Mouse (Mus musculus): Measurements from ENCODE around the gene Atp2b1. TPM values are rescaled to one million over a fixed set of nuclear protein-coding genes. Genes with fewer than 3 reads are reported as not detected.

Atp2b1 gene
- polyA plus RNA-seq, 1 experiment from 2014 or later: 171 TPM

- ATAC-seq (replicated peaks; ENCODE audit: low FRiP score, low TSS enrichment, low read depth): no peak
- Histone ChIP-seq H3K27ac (ENCODE audit: low read depth) (no peak overlapping the region), H3K4me2 (ENCODE audit: low read length) (no peak overlapping the region), H3K4me3 (ENCODE audit: low read depth, low read length) (no peak overlapping the region), H3K9ac (ENCODE audit: low read length) (no peak overlapping the region), H3K4me1 (replicated peaks; ENCODE audit: control insufficient read depth, insufficient read depth, low read length) (no peaks in the 10 kb centered on the region), H3K27me3 (replicated peaks; ENCODE audit: control insufficient read depth, insufficient read depth, low read length) (no peaks in the 10 kb centered on the region), H3K9me3 (ENCODE audit: control insufficient read depth, low read length) (no peaks in the 10 kb centered on the region), H3K36me3 (ENCODE audit: control insufficient read depth, insufficient read depth, low read length) (peaks cover 58% of the 10 kb centered on the region)
- 55% methylated on average over 3 of the region's 3 CpGs for WGBS
- no peak for DNase-seq (ENCODE audit: low spot score)
Measured at GRCm38 (mm10) chr10:99011084-99011483, 96.9 kb downstream of the Atp2b1 start.

- DNase-seq (ENCODE audit: low spot score) (no peak), ATAC-seq (replicated peaks; ENCODE audit: low FRiP score, low TSS enrichment, low read depth) (no peak)
- H3K4me1 ChIP-seq (replicated peaks; ENCODE audit: control insufficient read depth, insufficient read depth, low read length): no peaks in the 10 kb centered on the region
- H3K4me3 ChIP-seq (ENCODE audit: low read depth, low read length): no peak overlapping the region
- no peaks in the 10 kb centered on the region for H3K9me3 ChIP-seq (ENCODE audit: control insufficient read depth, low read length)
- no peak overlapping the region for H3K9ac ChIP-seq (ENCODE audit: low read length)
- H3K27me3 ChIP-seq (replicated peaks; ENCODE audit: control insufficient read depth, insufficient read depth, low read length): no peaks in the 10 kb centered on the region
- H3K36me3 ChIP-seq (ENCODE audit: control insufficient read depth, insufficient read depth, low read length): peaks cover 63% of the 10 kb centered on the region
- H3K4me2 ChIP-seq (ENCODE audit: low read length): no peak overlapping the region
- WGBS: 82% methylated on average over 5 of the region's 5 CpGs
- H3K27ac ChIP-seq (ENCODE audit: low read depth): no peak overlapping the region
Measured at GRCm38 (mm10) chr10:99012086-99012485, 97.9 kb downstream of the Atp2b1 start.

GRCm38 (mm10) chr10:99014737-99015136 lies 100.5 kb downstream of the Atp2b1 start:
- DNase-seq (ENCODE audit: low spot score) (no peak), ATAC-seq (replicated peaks; ENCODE audit: low FRiP score, low TSS enrichment, low read depth) (no peak)
- Histone ChIP-seq H3K4me2 (ENCODE audit: low read length) (no peak overlapping the region), H3K4me3 (ENCODE audit: low read depth, low read length) (no peak overlapping the region), H3K27me3 (replicated peaks; ENCODE audit: control insufficient read depth, insufficient read depth, low read length) (no peaks in the 10 kb centered on the region), H3K27ac (ENCODE audit: low read depth) (no peak overlapping the region), H3K9me3 (ENCODE audit: control insufficient read depth, low read length) (no peaks in the 10 kb centered on the region), H3K9ac (ENCODE audit: low read length) (no peak overlapping the region), H3K36me3 (ENCODE audit: control insufficient read depth, insufficient read depth, low read length) (peaks cover 82% of the 10 kb centered on the region), H3K4me1 (replicated peaks; ENCODE audit: control insufficient read depth, insufficient read depth, low read length) (no peaks in the 10 kb centered on the region)
- 95% methylated on average over 13 of the region's 13 CpGs for WGBS

- H3K4me2 ChIP-seq (ENCODE audit: low read length): no peak overlapping the region
- H3K4me1 ChIP-seq (replicated peaks; ENCODE audit: control insufficient read depth, insufficient read depth, low read length): no peaks in the 10 kb centered on the region
- WGBS: 93% methylated on average over 5 of the region's 5 CpGs
- no peak overlapping the region for H3K4me3 ChIP-seq (ENCODE audit: low read depth, low read length)
- DNase-seq (ENCODE audit: low spot score): no peak
- no peak overlapping the region for H3K27ac ChIP-seq (ENCODE audit: low read depth)
- H3K9ac ChIP-seq (ENCODE audit: low read length): no peak overlapping the region
- no peaks in the 10 kb centered on the region for H3K27me3 ChIP-seq (replicated peaks; ENCODE audit: control insufficient read depth, insufficient read depth, low read length)
- no peaks in the 10 kb centered on the region for H3K9me3 ChIP-seq (ENCODE audit: control insufficient read depth, low read length)
- H3K36me3 ChIP-seq (ENCODE audit: control insufficient read depth, insufficient read depth, low read length): peaks cover 75% of the 10 kb centered on the region
- ATAC-seq (replicated peaks; ENCODE audit: low FRiP score, low TSS enrichment, low read depth): no peak
Measured at GRCm38 (mm10) chr10:99016996-99017395, 102.8 kb downstream of the Atp2b1 start.

- WGBS: 74% methylated on average over 5 of the region's 5 CpGs
- no peaks in the 10 kb centered on the region for H3K9me3 ChIP-seq (ENCODE audit: control insufficient read depth, low read length)
- H3K4me1 ChIP-seq (replicated peaks; ENCODE audit: control insufficient read depth, insufficient read depth, low read length): no peaks in the 10 kb centered on the region
- DNase-seq (ENCODE audit: low spot score): no peak
- no peak overlapping the region for H3K9ac ChIP-seq (ENCODE audit: low read length)
- no peaks in the 10 kb centered on the region for H3K27me3 ChIP-seq (replicated peaks; ENCODE audit: control insufficient read depth, insufficient read depth, low read length)
- peaks cover 30% of the 10 kb centered on the region for H3K36me3 ChIP-seq (ENCODE audit: control insufficient read depth, insufficient read depth, low read length)
- H3K27ac ChIP-seq (ENCODE audit: low read depth): no peak overlapping the region
- ATAC-seq (replicated peaks; ENCODE audit: low FRiP score, low TSS enrichment, low read depth): no peak
- no peak overlapping the region for H3K4me2 ChIP-seq (ENCODE audit: low read length)
- no peak overlapping the region for H3K4me3 ChIP-seq (ENCODE audit: low read depth, low read length)
Measured at GRCm38 (mm10) chr10:99027462-99027861, 113.3 kb downstream of the Atp2b1 start.

- Histone ChIP-seq H3K4me2 (ENCODE audit: low read length) (no peak overlapping the region), H3K9me3 (ENCODE audit: control insufficient read depth, low read length) (no peaks in the 10 kb centered on the region), H3K27me3 (replicated peaks; ENCODE audit: control insufficient read depth, insufficient read depth, low read length) (no peaks in the 10 kb centered on the region), H3K4me3 (ENCODE audit: low read depth, low read length) (no peak overlapping the region), H3K9ac (ENCODE audit: low read length) (no peak overlapping the region), H3K27ac (ENCODE audit: low read depth) (no peak overlapping the region), H3K4me1 (replicated peaks; ENCODE audit: control insufficient read depth, insufficient read depth, low read length) (no peaks in the 10 kb centered on the region), H3K36me3 (ENCODE audit: control insufficient read depth, insufficient read depth, low read length) (peaks cover 16% of the 10 kb centered on the region; the same call in 1 of the 2 replicates)
- ATAC-seq (replicated peaks; ENCODE audit: low FRiP score, low TSS enrichment, low read depth) (no peak), DNase-seq (ENCODE audit: low spot score) (no peak)
- WGBS: 90% methylated on average over 7 of the region's 7 CpGs
Measured at GRCm38 (mm10) chr10:99029844-99030243, 115.6 kb downstream of the Atp2b1 start.

GRCm38 (mm10) chr10:99033830-99034828 lies 119.9 kb downstream of the Atp2b1 start:
- WGBS: 92% methylated on average over 15 of the region's 15 CpGs
- no peak overlapping the region for H3K27ac ChIP-seq (ENCODE audit: low read depth)

GRCm38 (mm10) chr10:99037185-99038065 lies 123.2 kb downstream of the Atp2b1 start:
- Histone ChIP-seq H3K36me3 (ENCODE audit: control insufficient read depth, insufficient read depth, low read length) (no peaks in the 10 kb centered on the region), H3K27me3 (replicated peaks; ENCODE audit: control insufficient read depth, insufficient read depth, low read length) (no peaks in the 10 kb centered on the region), H3K4me2 (ENCODE audit: low read length) (no peak overlapping the region), H3K9me3 (ENCODE audit: control insufficient read depth, low read length) (no peaks in the 10 kb centered on the region), H3K9ac (ENCODE audit: low read length) (no peak overlapping the region), H3K4me3 (ENCODE audit: low read depth, low read length) (no peak overlapping the region), H3K27ac (ENCODE audit: low read depth) (no peak overlapping the region), H3K4me1 (replicated peaks; ENCODE audit: control insufficient read depth, insufficient read depth, low read length) (no peaks in the 10 kb centered on the region)
- no peak for ATAC-seq (replicated peaks; ENCODE audit: low FRiP score, low TSS enrichment, low read depth)
- no peak for DNase-seq (ENCODE audit: low spot score)
- WGBS: 75% methylated on average over 21 of the region's 21 CpGs

More at GRCm38 (mm10) chr10:99033830-99034828, 119.9 kb downstream of the Atp2b1 start:
- Histone ChIP-seq H3K27me3 (replicated peaks; ENCODE audit: control insufficient read depth, insufficient read depth, low read length) (no peaks in the 10 kb centered on the region), H3K4me1 (replicated peaks; ENCODE audit: control insufficient read depth, insufficient read depth, low read length) (no peaks in the 10 kb centered on the region), H3K9ac (ENCODE audit: low read length) (no peak overlapping the region), H3K4me3 (ENCODE audit: low read depth, low read length) (no peak overlapping the region), H3K4me2 (ENCODE audit: low read length) (no peak overlapping the region), H3K36me3 (ENCODE audit: control insufficient read depth, insufficient read depth, low read length) (no peaks in the 10 kb centered on the region), H3K9me3 (ENCODE audit: control insufficient read depth, low read length) (no peaks in the 10 kb centered on the region)
- DNase-seq (ENCODE audit: low spot score): no peak
- no peak for ATAC-seq (replicated peaks; ENCODE audit: low FRiP score, low TSS enrichment, low read depth)
